Mouse (Mus musculus) limb, embryonic 12.5 days (tissue): ENCODE results near the gene Fam83e. TPM values are rescaled to one million over a fixed set of nuclear protein-coding genes. Genes with fewer than 3 reads are reported as not detected.

Source experiments
- ATAC-seq: fragments of 200-750 bp; cut with Nextera tagmentation; 2 replicates; pipeline ENCODE4 v1.8.0; 2017; ENCODE audit warnings: low read depth, moderate TSS enrichment; ENCODE audit not compliant: insufficient number of reproducible peaks, insufficient read depth, low FRiP score, low TSS enrichment
- H3K27ac ChIP-seq: fragments of 300-500 bp; sonication (generic); 2 replicates; pipeline ENCODE4 v1.5.1; 2016; ENCODE audit warnings: mild to moderate bottlenecking, moderate library complexity
- H3K27me3 ChIP-seq: fragments of 300-500 bp; sonication (generic); 2 replicates; pipeline ENCODE4 v1.6.1; 2016; ENCODE audit warnings: mild to moderate bottlenecking, moderate library complexity
- H3K36me3 ChIP-seq: fragments of 300-500 bp; sonication (generic); 2 replicates; pipeline ENCODE4 v1.6.1; 2016; ENCODE audit warnings: mild to moderate bottlenecking, moderate library complexity
- H3K4me1 ChIP-seq: fragments of 300-500 bp; sonication (generic); replicated peaks from 2 replicates; pipeline ENCODE4 v1.6.1; 2016
- H3K4me2 ChIP-seq: fragments of 300-500 bp; sonication (generic); 2 replicates; pipeline ENCODE4 v1.6.1; 2016; ENCODE audit warnings: mild to moderate bottlenecking, moderate library complexity
- H3K4me3 ChIP-seq: fragments of 300-500 bp; sonication (generic); replicated peaks from 2 replicates; pipeline ENCODE4 v1.5.1; 2016; ENCODE audit warnings: mild to moderate bottlenecking
- H3K9ac ChIP-seq: fragments of 300-500 bp; sonication (generic); replicated peaks from 2 replicates; pipeline ENCODE4 v1.6.1; 2016; ENCODE audit warnings: mild to moderate bottlenecking, moderate library complexity
- H3K9me3 ChIP-seq: fragments of 300-500 bp; sonication (generic); 2 replicates; pipeline ENCODE4 v1.6.1; 2016; ENCODE audit warnings: mild to moderate bottlenecking, moderate library complexity
- WGBS: fragments of 180-500 bp; shearing (Covaris S2); methylation state at CpG from one replicate; pipeline ENCODE4 v1.1.7; 2016; 5-methylcytosine and 5-hydroxymethylcytosine counted together
- polyA plus RNA-seq: library from polyadenylated mRNA; unstranded; fragments of >200 nt; fragmentation: Nextera tagmentation; extraction: Ambion mirVana; gene quantifications from 2 replicates; pipeline ENCODE4 v1.2.1, GENCODE M21; 2016

The Fam83e gene
- polyA plus RNA-seq, 1 experiment from 2014 or later: 1.3 TPM

DNA sequence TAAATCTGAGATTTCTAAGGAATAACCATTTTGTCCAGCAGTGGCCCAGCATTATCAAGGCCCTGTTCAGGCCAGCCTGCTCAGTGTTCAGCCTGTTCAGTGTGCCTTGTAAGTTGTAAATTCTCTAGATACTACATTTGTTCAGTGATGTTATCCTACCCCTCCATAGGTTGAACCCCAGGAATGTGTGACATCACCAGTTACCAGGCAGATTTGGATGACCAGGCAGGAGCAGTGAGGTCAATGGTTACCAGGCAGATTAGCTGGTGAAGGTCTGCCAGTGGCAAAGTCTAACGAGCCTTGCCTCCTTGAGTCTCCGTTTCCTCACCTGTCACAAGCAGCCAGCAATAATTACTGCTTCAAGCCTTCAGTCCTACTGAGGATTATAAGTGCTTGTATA, 23.4 kb downstream of the Fam83e start:
- H3K27ac ChIP-seq: no peak overlapping the region
- H3K9me3 ChIP-seq: 0 out of 2 replicates have a peak, but pooled peaks cover 6% of the 10 kb centered on the region
- H3K4me2 ChIP-seq: no peak overlapping the region
- no peak overlapping the region for H3K9ac ChIP-seq
- H3K4me1 ChIP-seq: peaks cover 8% of the 10 kb centered on the region
- 35% methylated on average over 2 of the region's 2 CpGs for WGBS
- no peaks in the 10 kb centered on the region for H3K27me3 ChIP-seq
- no peak; the same call in 1 of the 2 replicates for ATAC-seq
- H3K4me3 ChIP-seq: no peak overlapping the region
- no peaks in the 10 kb centered on the region for H3K36me3 ChIP-seq

DNA sequence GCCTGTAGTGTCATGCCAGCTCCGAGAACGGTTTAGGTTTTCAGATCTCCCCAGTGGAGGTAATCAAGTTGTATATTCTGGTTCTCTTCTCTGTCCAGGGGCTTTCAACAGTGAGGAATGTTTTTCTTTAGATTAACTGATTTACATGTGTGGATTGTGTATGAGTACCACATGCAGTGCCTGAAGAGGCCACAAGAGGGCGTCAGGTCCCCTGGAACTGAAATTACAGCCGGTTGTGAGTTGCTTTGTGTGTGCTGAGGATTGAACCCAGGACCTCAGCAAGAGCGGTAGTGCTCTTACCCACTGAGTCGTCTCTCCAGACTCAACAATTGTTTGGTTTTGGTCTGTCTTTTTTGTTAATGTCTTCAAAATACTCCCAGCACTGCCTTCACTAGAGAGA, 25.5 kb downstream of the Fam83e start:
- H3K27me3 ChIP-seq: no peaks in the 10 kb centered on the region
- no peak overlapping the region for H3K27ac ChIP-seq
- ATAC-seq: no peak
- no peaks in the 10 kb centered on the region for H3K36me3 ChIP-seq
- no peak overlapping the region for H3K4me3 ChIP-seq
- WGBS: 67% methylated on average over 6 of the region's 6 CpGs
- H3K9me3 ChIP-seq: 0 out of 2 replicates have a peak, but pooled peaks cover 6% of the 10 kb centered on the region
- no peak overlapping the region for H3K9ac ChIP-seq
- H3K4me1 ChIP-seq: peaks cover 13% of the 10 kb centered on the region
- H3K4me2 ChIP-seq: no peak overlapping the region

DNA sequence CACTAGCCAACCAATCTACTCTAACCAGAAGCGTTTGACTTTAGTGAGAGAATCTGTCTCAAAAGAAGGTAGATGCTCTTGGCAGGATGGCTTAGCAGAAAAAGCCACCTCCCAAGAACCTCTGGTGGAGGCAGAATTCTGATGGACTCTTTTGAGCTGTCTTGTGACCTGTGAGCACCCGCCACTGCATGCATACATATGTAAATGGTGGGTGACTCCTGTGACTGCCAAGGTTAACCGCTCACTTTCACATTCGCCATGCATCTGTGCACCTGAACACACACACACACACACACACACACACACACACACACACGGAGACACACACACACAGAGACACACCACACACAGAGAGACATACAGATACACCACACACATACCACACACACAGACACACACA, 26.4 kb downstream of the Fam83e start:
- H3K9me3 ChIP-seq: 0 out of 2 replicates have a peak, but pooled peaks cover 6% of the 10 kb centered on the region
- H3K27ac ChIP-seq: no peak overlapping the region
- peaks cover 9% of the 10 kb centered on the region for H3K4me1 ChIP-seq
- H3K9ac ChIP-seq: no peak overlapping the region
- H3K4me2 ChIP-seq: no peak overlapping the region
- H3K27me3 ChIP-seq: no peaks in the 10 kb centered on the region
- WGBS: 82% methylated on average over 3 of the region's 5 CpGs
- H3K4me3 ChIP-seq: no peak overlapping the region
- ATAC-seq: no peak
- H3K36me3 ChIP-seq: no peaks in the 10 kb centered on the region

DNA sequence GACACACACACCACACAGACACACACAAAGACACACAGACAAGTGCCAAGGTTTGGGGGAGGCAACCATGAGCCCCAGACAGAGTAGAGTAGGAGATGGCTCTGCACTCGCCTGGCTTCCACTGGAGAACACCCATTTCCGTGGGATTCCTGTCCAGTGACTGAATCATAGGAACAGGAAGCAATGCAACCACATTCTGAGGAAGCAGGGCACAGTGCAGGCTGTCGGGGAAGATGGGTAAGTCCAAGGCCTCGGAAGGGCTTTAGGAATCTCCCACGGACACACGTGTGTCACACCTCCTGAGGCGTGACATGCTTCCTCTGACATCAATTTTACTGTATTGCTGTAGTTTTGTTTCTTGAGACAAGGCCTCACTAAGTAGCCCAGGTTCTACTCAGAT, 27.1 kb downstream of the Fam83e start:
- H3K36me3 ChIP-seq: no peaks in the 10 kb centered on the region
- WGBS: 79% methylated on average over 7 of the region's 7 CpGs
- no peak for ATAC-seq

DNA sequence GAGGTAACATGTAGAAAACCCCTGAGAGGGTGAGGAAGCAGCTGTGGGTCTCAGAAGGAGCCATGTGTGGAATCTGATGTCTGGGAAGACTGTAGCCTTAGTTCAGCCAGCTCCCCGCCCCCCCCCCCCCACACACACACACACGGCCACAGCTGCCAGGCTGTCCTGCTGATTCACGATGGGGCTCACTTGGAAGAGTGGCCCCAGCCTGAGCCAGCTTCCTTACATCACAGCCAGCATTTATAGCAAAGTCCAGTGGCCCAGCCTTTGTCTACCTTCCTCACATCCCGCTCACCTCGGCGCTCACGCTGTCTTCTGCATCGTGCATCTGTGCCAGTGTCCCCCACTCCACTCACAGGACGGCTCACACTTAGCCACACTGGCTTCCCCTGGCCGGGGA, 28.4 kb downstream of the Fam83e start:
- Histone ChIP-seq H3K9me3 (0 out of 2 replicates have a peak, but pooled peaks cover 6% of the 10 kb centered on the region), H3K27ac (0 out of 2 replicates have a peak overlapping the region, but pooled peaks have one; percentile 7), H3K36me3 (no peaks in the 10 kb centered on the region), H3K4me1 (peaks cover 9% of the 10 kb centered on the region), H3K4me3 (no peak overlapping the region), H3K9ac (no peak overlapping the region; the same call in 1 of the 2 replicates), H3K4me2 (peak overlapping the region; percentile 13; the same call in 1 of the 2 replicates), H3K27me3 (no peaks in the 10 kb centered on the region)
- WGBS: 36% methylated on average over 10 of the region's 10 CpGs
- no peak for ATAC-seq

More for the DNA sequence above, 27.1 kb downstream of the Fam83e start:
- Histone ChIP-seq H3K9ac (no peak overlapping the region), H3K27me3 (no peaks in the 10 kb centered on the region), H3K4me3 (no peak overlapping the region), H3K27ac (no peak overlapping the region), H3K4me2 (no peak overlapping the region), H3K4me1 (peaks cover 9% of the 10 kb centered on the region), H3K9me3 (0 out of 2 replicates have a peak, but pooled peaks cover 6% of the 10 kb centered on the region)

DNA sequence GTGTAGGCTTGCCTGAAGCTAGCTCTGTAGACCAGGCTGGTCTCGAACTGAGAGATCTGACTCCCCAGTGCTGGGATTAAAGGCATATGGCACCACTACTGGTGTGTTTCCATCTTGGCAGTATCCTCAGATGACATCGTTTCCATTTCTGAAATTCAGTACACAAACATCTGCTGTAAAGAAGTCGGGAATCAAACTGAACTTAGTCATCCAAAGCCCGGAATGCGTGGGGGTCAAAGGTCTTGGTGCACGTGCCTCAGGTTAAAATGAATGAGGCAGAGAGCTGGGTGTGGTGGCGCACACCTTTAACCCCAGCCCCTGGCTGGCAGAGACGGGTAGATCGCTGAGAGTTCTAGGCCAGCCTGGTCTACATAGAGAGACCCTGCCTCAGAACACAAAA, 29.1 kb downstream of the Fam83e start:
- Histone ChIP-seq H3K4me2 (no peak overlapping the region), H3K27ac (no peak overlapping the region), H3K36me3 (no peaks in the 10 kb centered on the region), H3K9me3 (0 out of 2 replicates have a peak, but pooled peaks cover 6% of the 10 kb centered on the region), H3K4me1 (peaks cover 9% of the 10 kb centered on the region), H3K9ac (no peak overlapping the region), H3K4me3 (no peak overlapping the region), H3K27me3 (no peaks in the 10 kb centered on the region)
- 72% methylated on average over 9 of the region's 9 CpGs for WGBS
- ATAC-seq: no peak

DNA sequence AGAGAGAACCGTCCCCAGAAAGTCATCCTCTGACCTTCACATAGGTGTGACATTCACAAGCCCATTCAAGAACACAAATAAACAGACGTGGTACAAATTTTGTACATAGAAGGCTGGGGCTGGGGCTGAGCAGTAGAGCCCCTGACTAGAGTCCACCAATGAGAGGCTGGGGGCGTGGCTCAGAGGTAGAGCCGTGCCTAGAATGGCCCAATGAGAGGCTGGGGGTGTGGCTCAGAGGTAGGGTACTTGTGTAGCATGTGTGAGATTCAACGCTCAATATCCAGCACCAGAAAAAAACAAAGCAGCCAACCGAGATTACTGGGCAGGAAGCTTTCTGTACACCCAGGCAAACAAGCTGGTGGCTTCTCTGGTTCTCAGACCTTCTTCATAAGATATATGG, 34.7 kb downstream of the Fam83e start:
- WGBS: 53% methylated on average over 6 of the region's 6 CpGs
- ATAC-seq: no peak
- no peaks in the 10 kb centered on the region for H3K36me3 ChIP-seq
- peaks cover 7% of the 10 kb centered on the region for H3K4me1 ChIP-seq
- no peak overlapping the region for H3K4me2 ChIP-seq
- peaks cover 38% of the 10 kb centered on the region for H3K27me3 ChIP-seq
- no peak overlapping the region for H3K27ac ChIP-seq
- H3K4me3 ChIP-seq: no peak overlapping the region
- H3K9ac ChIP-seq: no peak overlapping the region
- no peaks in the 10 kb centered on the region for H3K9me3 ChIP-seq

DNA sequence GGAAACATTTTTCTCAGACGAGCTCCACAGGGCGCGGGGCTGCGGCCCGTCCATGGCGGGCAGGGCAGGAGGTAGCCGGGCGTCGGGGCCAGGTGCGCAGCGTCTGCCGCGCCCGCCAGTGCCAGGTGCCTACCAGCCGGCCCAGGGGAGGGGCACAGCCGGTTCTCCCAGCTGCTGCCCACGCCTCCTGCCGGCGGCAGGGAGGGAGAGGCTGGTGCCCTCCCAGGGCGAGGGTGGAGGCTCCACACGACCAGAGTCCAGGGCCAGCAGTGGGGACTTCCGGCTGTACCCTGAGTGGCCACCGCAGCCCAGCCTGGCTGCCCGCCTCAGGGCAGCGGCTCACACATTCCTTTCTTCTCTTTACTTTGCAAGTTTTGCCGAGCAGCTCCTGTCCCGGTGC, 38.4 kb downstream of the Fam83e start:
- Histone ChIP-seq H3K27me3 (peaks cover 41% of the 10 kb centered on the region), H3K9me3 (no peaks in the 10 kb centered on the region), H3K36me3 (no peaks in the 10 kb centered on the region), H3K4me2 (peak overlapping the region; percentile 60), H3K4me1 (peaks cover 7% of the 10 kb centered on the region), H3K4me3 (peak overlapping the region; percentile 32), H3K27ac (no peak overlapping the region), H3K9ac (peak overlapping the region; percentile 51)
- 4% methylated on average over 27 of the region's 27 CpGs for WGBS
- ATAC-seq: no peak

DNA sequence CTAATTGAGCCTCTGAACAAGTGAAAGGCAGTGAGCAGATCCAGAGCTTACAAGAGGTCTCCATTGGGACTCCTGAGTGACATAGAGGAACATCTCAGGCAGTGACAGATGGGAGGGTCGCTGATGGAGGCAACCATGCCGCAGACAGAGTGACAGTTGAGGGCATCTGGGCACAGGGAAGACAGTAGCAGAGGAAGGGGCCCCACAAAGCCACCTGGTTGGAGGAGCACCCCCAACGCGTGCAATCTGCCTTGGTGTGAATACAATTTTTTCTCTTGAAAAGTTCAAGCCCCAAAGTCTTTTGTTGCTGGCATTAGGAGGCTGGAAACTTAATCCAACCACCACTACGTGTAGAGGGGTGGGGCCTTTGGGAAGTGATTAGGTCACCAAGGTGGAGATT, 39.1 kb downstream of the Fam83e start:
- 63% methylated on average over 5 of the region's 5 CpGs for WGBS
- H3K9me3 ChIP-seq: no peaks in the 10 kb centered on the region
- H3K27ac ChIP-seq: no peak overlapping the region
- ATAC-seq: no peak
- no peak overlapping the region for H3K9ac ChIP-seq
- no peak overlapping the region for H3K4me2 ChIP-seq
- H3K4me1 ChIP-seq: peaks cover 7% of the 10 kb centered on the region
- H3K36me3 ChIP-seq: no peaks in the 10 kb centered on the region
- no peak overlapping the region for H3K4me3 ChIP-seq
- peaks cover 41% of the 10 kb centered on the region for H3K27me3 ChIP-seq

DNA sequence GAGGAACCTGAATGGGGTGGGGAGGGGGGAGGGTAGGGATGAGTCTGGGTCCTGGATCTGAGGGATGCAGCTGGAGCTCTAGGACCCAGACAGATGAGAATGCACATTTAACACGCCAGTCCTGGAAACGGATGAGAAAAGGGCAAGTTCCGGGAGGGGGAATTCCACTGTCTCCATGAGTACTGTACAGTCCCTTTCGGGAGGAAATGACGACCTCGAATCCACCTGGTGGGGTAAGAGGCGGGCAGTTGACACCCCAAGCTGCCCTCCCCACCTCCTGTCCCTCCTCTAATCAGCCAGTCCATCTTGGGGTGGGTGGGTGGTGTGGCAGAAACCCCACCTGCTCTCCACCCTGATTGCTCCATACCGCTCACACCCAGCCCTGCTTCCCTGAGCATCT, 45.0 kb downstream of the Fam83e start:
- Histone ChIP-seq H3K27me3 (peaks cover under 1% of the 10 kb centered on the region; the same call in 1 of the 2 replicates), H3K4me1 (no peaks in the 10 kb centered on the region), H3K4me2 (no peak overlapping the region), H3K4me3 (no peak overlapping the region), H3K36me3 (no peaks in the 10 kb centered on the region), H3K9ac (no peak overlapping the region), H3K9me3 (peaks cover 5% of the 10 kb centered on the region; the same call in 1 of the 2 replicates), H3K27ac (no peak overlapping the region)
- no peak for ATAC-seq
- 48% methylated on average over 8 of the region's 8 CpGs for WGBS

DNA sequence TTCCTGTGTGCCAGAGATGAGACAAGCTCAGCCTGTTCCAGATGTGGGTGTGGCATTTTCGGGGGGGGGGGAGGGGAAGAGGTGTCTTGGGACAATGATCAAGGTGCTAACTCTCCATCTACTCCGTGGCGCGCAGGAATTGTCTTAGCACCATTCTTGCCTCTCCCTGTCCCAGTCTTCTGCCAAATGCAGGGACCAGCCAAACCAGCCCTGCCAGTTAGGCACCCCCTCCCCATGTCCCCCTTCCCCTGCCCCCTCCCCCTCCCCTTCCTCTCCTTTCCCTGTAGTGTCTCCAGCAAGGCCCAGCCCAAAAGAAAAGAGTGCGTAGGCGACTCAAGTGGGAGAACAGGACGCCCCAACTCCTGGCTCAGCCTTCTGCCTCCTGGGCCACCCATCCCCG, 45.8 kb downstream of the Fam83e start:
- no peak for ATAC-seq
- Histone ChIP-seq H3K9ac (no peak overlapping the region), H3K27me3 (no peaks in the 10 kb centered on the region), H3K9me3 (peaks cover 5% of the 10 kb centered on the region; the same call in 1 of the 2 replicates), H3K4me2 (no peak overlapping the region), H3K4me3 (no peak overlapping the region), H3K27ac (no peak overlapping the region), H3K4me1 (no peaks in the 10 kb centered on the region), H3K36me3 (no peaks in the 10 kb centered on the region)
- 64% methylated on average over 7 of the region's 8 CpGs for WGBS

DNA sequence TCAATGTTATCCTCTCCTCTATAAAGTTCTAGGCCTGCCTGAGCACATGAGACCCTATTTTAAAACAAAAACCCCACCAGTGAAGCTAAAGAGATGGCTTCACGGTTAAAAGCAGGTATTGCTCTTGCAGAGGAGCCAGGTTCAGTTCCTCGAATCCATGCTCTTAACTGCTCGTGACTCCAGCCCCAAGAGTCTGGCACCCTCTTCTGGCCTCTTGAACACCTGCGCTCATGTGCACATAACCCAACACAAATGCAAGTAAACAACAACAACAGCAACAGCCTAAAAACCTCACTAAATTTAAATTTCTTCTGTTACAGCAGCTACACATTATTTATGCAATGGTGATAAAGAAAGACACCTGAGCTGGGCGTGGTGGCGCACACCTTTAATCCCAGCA, 46.5 kb downstream of the Fam83e start:
- WGBS: 88% methylated on average over 6 of the region's 6 CpGs
- ATAC-seq: no peak
- H3K4me1 ChIP-seq: no peaks in the 10 kb centered on the region
- H3K4me2 ChIP-seq: no peak overlapping the region
- peaks cover 5% of the 10 kb centered on the region; the same call in 1 of the 2 replicates for H3K9me3 ChIP-seq
- H3K36me3 ChIP-seq: no peaks in the 10 kb centered on the region
- no peak overlapping the region for H3K27ac ChIP-seq
- H3K4me3 ChIP-seq: no peak overlapping the region
- no peak overlapping the region for H3K9ac ChIP-seq
- no peaks in the 10 kb centered on the region for H3K27me3 ChIP-seq
